Mouse (Mus musculus): Measurements from ENCODE around the gene Shmt1.

DNA sequence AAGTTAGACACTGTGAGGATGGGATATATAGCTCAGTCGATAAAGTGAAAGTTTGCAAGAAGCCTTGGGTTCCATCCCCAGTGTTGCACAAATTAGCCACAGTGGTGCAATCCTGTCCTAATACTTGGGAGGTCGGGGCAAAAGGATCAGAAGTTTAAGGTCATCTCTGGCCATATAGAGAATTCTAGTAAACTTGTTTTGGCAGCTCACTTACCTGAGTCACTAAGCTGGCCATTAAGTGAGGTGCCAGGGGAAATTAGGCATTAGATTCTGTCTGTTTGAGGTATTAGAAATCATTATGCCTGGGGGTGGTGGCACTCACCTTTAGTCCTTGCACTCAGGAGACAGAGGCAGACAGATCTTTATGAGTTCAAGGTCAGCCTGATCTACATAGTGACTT lies 12.3 kb upstream of the Shmt1 start:
- TF ChIP-seq CTCF (IDR thresholded peaks at IDR 0.05; ENCODE audit: borderline replicate concordance, insufficient read depth, low read depth, low read length) (no peak), POLR2A (IDR thresholded peaks at IDR 0.05; ENCODE audit: borderline replicate concordance, insufficient read depth, low read length) (no peak)

Data from cerebellum, adult 2 months (tissue).